ENCODE assay signal across 23 mouse cellular contexts in genomic region chr15:97890450-97890849, GRCm38 (mm10). TPM values are rescaled to one million over a fixed set of nuclear protein-coding genes. Genes with fewer than 3 reads are reported as not detected.
DNase-seq lines count a peak whose midpoint lies in the region; ATAC-seq and TF ChIP-seq lines count a peak whose summit lies in the region.
"Had no signal": no experiment of that assay in that cellular context is flagged by ENCODE, and none has a peak within 500 bp of the region (broad histone marks: within the 10 kb centered on the region; RNA-seq: fewer than 3 reads in every experiment).

No protein-coding gene starts in this region.

- H3K27me3 ChIP-seq in heart, adult 2 months (ENCODE audit: control insufficient read depth, insufficient read depth, low read length), result no peaks in the 10 kb centered on the region
- peaks cover 14% of the 10 kb centered on the region; the same call in 1 of the 2 replicates for H3K27me3 ChIP-seq in heart, embryonic 12.5 days (replicated peaks)
- no peaks in the 10 kb centered on the region for H3K27me3 ChIP-seq in midbrain, embryonic 11.5 days (ENCODE audit: control insufficient read depth, insufficient read depth, low read length)
- no peaks in the 10 kb centered on the region for H3K27me3 ChIP-seq in midbrain, embryonic 14.5 days (ENCODE audit: control insufficient read depth, insufficient read depth, low read length)
- H3K27me3 ChIP-seq in MEL (ENCODE audit: control insufficient read depth in 1 of 2, insufficient read depth in 2 of 2, low read length in 2 of 2), result no peaks in the 10 kb centered on the region; a peak in 1 of 4 replicates
- H3K27me3 ChIP-seq: embryonic facial prominence, embryonic 13.5 days; forebrain, embryonic 12.5 days; forebrain, embryonic 15.5 days; hindbrain, embryonic 12.5 days; hindbrain, embryonic 15.5 days; intestine, embryonic 15.5 days had no signal

- DNase-seq in heart, adult 2 months, result no peak
- DNase-seq in midbrain, embryonic 11.5 days (ENCODE audit: low spot score, missing footprints), result peak; percentile 78
- no peak for DNase-seq in midbrain, embryonic 14.5 days
- DNase-seq in MEL (ENCODE audit: low read depth, low spot score), result no peak
- DNase-seq in spleen, postnatal 14 days (ENCODE audit: low spot score in 2 of 2), result no peak
- DNase-seq: adrenal gland, postnatal 25 days; cerebellum, adult 11-12 months; cerebellum, adult 8-10 months; cerebellum, postnatal 36 days; embryo, embryonic 11 days; gastrocnemius, postnatal 10 days; gastrocnemius, postnatal 36 days had no signal

- H3K27ac ChIP-seq in heart, adult 2 months, result peak overlapping the region; percentile 36; the same call in 1 of the 2 replicates
- H3K27ac ChIP-seq in heart, embryonic 12.5 days (ENCODE audit: poor library complexity, severe bottlenecking), result no peak overlapping the region
- no peak overlapping the region for H3K27ac ChIP-seq in midbrain, embryonic 11.5 days (ENCODE audit: low read depth, low read length)
- no peak overlapping the region for H3K27ac ChIP-seq in midbrain, embryonic 14.5 days (replicated peaks; ENCODE audit: low read depth, low read length)
- H3K27ac ChIP-seq in MEL (ENCODE audit: control insufficient read depth, low read depth, low read length), result no peak overlapping the region
- H3K27ac ChIP-seq: embryonic facial prominence, embryonic 10.5 days; embryonic facial prominence, embryonic 13.5 days; forebrain, embryonic 12.5 days; forebrain, embryonic 15.5 days; heart, embryonic 13.5 days; hindbrain, embryonic 12.5 days; hindbrain, embryonic 15.5 days; intestine, embryonic 15.5 days had no signal

- intact Hi-C loops in heart, adult 2 months (cut with DNase I), result no loop called here

- H3K9ac ChIP-seq in heart, adult 2 months (ENCODE audit: low read depth, low read length), result no peak overlapping the region
- no peak overlapping the region for H3K9ac ChIP-seq in heart, embryonic 12.5 days
- no peak overlapping the region for H3K9ac ChIP-seq in midbrain, embryonic 11.5 days (ENCODE audit: low read length)
- no peak overlapping the region for H3K9ac ChIP-seq in midbrain, embryonic 14.5 days (replicated peaks; ENCODE audit: low read length)
- no peak overlapping the region for H3K9ac ChIP-seq in MEL (ENCODE audit: control insufficient read depth, low read depth, low read length, poor library complexity, severe bottlenecking)
- H3K9ac ChIP-seq: embryonic facial prominence, embryonic 13.5 days; forebrain, embryonic 12.5 days; forebrain, embryonic 15.5 days; heart, embryonic 13.5 days; hindbrain, embryonic 12.5 days; hindbrain, embryonic 15.5 days; intestine, embryonic 15.5 days had no signal

- no peaks in the 10 kb centered on the region for H3K9me3 ChIP-seq in heart, embryonic 12.5 days (replicated peaks)
- no peaks in the 10 kb centered on the region for H3K9me3 ChIP-seq in midbrain, embryonic 11.5 days (ENCODE audit: control insufficient read depth, low read length)
- H3K9me3 ChIP-seq in midbrain, embryonic 14.5 days (ENCODE audit: control insufficient read depth, low read length), result no peaks in the 10 kb centered on the region
- no peaks in the 10 kb centered on the region for H3K9me3 ChIP-seq in MEL (replicated peaks; ENCODE audit: insufficient read depth, low read length)
- H3K9me3 ChIP-seq: embryonic facial prominence, embryonic 10.5 days; embryonic facial prominence, embryonic 13.5 days; forebrain, embryonic 12.5 days; forebrain, embryonic 15.5 days; G1E; heart, embryonic 13.5 days; hindbrain, embryonic 12.5 days; hindbrain, embryonic 15.5 days; intestine, embryonic 15.5 days had no signal

- no peak overlapping the region for H3K4me3 ChIP-seq in heart, adult 2 months
- no peak overlapping the region for H3K4me3 ChIP-seq in heart, embryonic 12.5 days
- H3K4me3 ChIP-seq in midbrain, embryonic 11.5 days (ENCODE audit: low read depth, low read length), result no peak overlapping the region
- H3K4me3 ChIP-seq in midbrain, embryonic 14.5 days (replicated peaks; ENCODE audit: low read depth, low read length), result no peak overlapping the region
- H3K4me3 ChIP-seq in MEL (ENCODE audit: control insufficient read depth in 1 of 2, insufficient read depth in 1 of 2, low read depth in 2 of 2, low read length in 2 of 2), result no peak overlapping the region
- H3K4me3 ChIP-seq: embryonic facial prominence, embryonic 10.5 days; embryonic facial prominence, embryonic 13.5 days; erythroblast, embryonic 14.5 days; forebrain, embryonic 12.5 days; forebrain, embryonic 15.5 days; heart, embryonic 13.5 days; hindbrain, embryonic 12.5 days; hindbrain, embryonic 15.5 days; intestine, embryonic 15.5 days had no signal

- peaks cover 2% of the 10 kb centered on the region; the same call in 1 of the 2 replicates for H3K4me1 ChIP-seq in heart, adult 2 months (ENCODE audit: control insufficient read depth, insufficient read depth, low read length)
- H3K4me1 ChIP-seq in heart, embryonic 12.5 days (replicated peaks), result peaks cover 5% of the 10 kb centered on the region; the same call in 1 of the 2 replicates
- H3K4me1 ChIP-seq in midbrain, embryonic 11.5 days (ENCODE audit: control insufficient read depth, insufficient read depth, low read length), result 0 out of 2 replicates have a peak, but pooled peaks cover 4% of the 10 kb centered on the region
- no peaks in the 10 kb centered on the region for H3K4me1 ChIP-seq in midbrain, embryonic 14.5 days (ENCODE audit: control insufficient read depth, insufficient read depth, low read length)
- H3K4me1 ChIP-seq in MEL (ENCODE audit: control insufficient read depth in 1 of 2, insufficient read depth in 2 of 2, low read length in 2 of 2), result peaks cover 5 to 10% of the 10 kb centered on the region in 2 experiments; a peak in 3 of 4 replicates
- H3K4me1 ChIP-seq: embryonic facial prominence, embryonic 10.5 days; embryonic facial prominence, embryonic 13.5 days; forebrain, embryonic 15.5 days; hindbrain, embryonic 12.5 days; hindbrain, embryonic 15.5 days; intestine, embryonic 15.5 days had no signal

- no peaks in the 10 kb centered on the region for H3K79me2 ChIP-seq in heart, adult 2 months (replicated peaks; ENCODE audit: control insufficient read depth, insufficient read depth, low read length)
- no peaks in the 10 kb centered on the region for H3K79me2 ChIP-seq in MEL (ENCODE audit: control insufficient read depth, insufficient read depth, low read length, poor library complexity)

- no peak for TF ChIP-seq CTCF in heart, adult 2 months (IDR thresholded peaks at IDR 0.05)
- no peak for TF ChIP-seq CTCF in MEL (IDR thresholded peaks at IDR 0.05 in 2 of 3, conservative IDR thresholded peaks at IDR 0.05 in 1 of 3; ENCODE audit: control insufficient read depth in 1 of 3, insufficient read depth in 1 of 3, low read depth in 2 of 3, low read length in 3 of 3, poor library complexity in 1 of 3, severe bottlenecking in 1 of 3)

- no peaks in the 10 kb centered on the region for H3K36me3 ChIP-seq in heart, adult 2 months (ENCODE audit: control insufficient read depth, insufficient read depth, low read length)
- H3K36me3 ChIP-seq in heart, embryonic 12.5 days, result no peaks in the 10 kb centered on the region
- no peaks in the 10 kb centered on the region for H3K36me3 ChIP-seq in midbrain, embryonic 11.5 days (ENCODE audit: control insufficient read depth, insufficient read depth, low read length)
- H3K36me3 ChIP-seq in midbrain, embryonic 14.5 days (ENCODE audit: control insufficient read depth, insufficient read depth, low read length), result no peaks in the 10 kb centered on the region
- H3K36me3 ChIP-seq in MEL (ENCODE audit: control insufficient read depth in 1 of 2, insufficient read depth in 2 of 2, low read length in 2 of 2), result peaks cover 0 to 8% of the 10 kb centered on the region in 2 experiments; a peak in 2 of 4 replicates
- H3K36me3 ChIP-seq: embryonic facial prominence, embryonic 10.5 days; embryonic facial prominence, embryonic 13.5 days; forebrain, embryonic 12.5 days; forebrain, embryonic 15.5 days; G1E; heart, embryonic 13.5 days; hindbrain, embryonic 12.5 days; hindbrain, embryonic 15.5 days; intestine, embryonic 15.5 days had no signal

- no peak for TF ChIP-seq POLR2A in heart, adult 2 months (IDR thresholded peaks at IDR 0.05; ENCODE audit: insufficient read depth, low read depth, low read length)
- no peak for TF ChIP-seq POLR2A in MEL (IDR thresholded peaks at IDR 0.05; ENCODE audit: control insufficient read depth in 1 of 2, insufficient read depth in 1 of 2, low read depth in 1 of 2, low read length in 2 of 2, poor library complexity in 1 of 2)

- WGBS in heart, adult 2 months, result 73% methylated on average over 10 of the region's 10 CpGs
- WGBS in heart, embryonic 12.5 days, result 77% methylated on average over 10 of the region's 10 CpGs
- WGBS in midbrain, embryonic 11.5 days, result 92% methylated on average over 10 of the region's 10 CpGs
- 85% methylated on average over 10 of the region's 10 CpGs for WGBS in midbrain, embryonic 14.5 days

- TF ChIP-seq RAD21 in MEL (IDR thresholded peaks at IDR 0.05; ENCODE audit: low read depth, low read length), result no peak

- ATAC-seq in heart, embryonic 12.5 days (ENCODE audit: insufficient number of reproducible peaks, low FRiP score), result no peak
- no peak for ATAC-seq in midbrain, embryonic 11.5 days (ENCODE audit: low FRiP score)
- ATAC-seq in midbrain, embryonic 14.5 days (ENCODE audit: low FRiP score, low TSS enrichment), result no peak
- ATAC-seq: forebrain, embryonic 15.5 days; intestine, embryonic 15.5 days had no signal

- no peak overlapping the region for H3K4me2 ChIP-seq in heart, embryonic 12.5 days
- no peak overlapping the region for H3K4me2 ChIP-seq in midbrain, embryonic 11.5 days
- no peak overlapping the region for H3K4me2 ChIP-seq in midbrain, embryonic 14.5 days (ENCODE audit: low read length)
- H3K4me2 ChIP-seq: embryonic facial prominence, embryonic 13.5 days; forebrain, embryonic 12.5 days; forebrain, embryonic 15.5 days; heart, embryonic 13.5 days; hindbrain, embryonic 12.5 days; hindbrain, embryonic 15.5 days; intestine, embryonic 15.5 days had no signal

- no peak for TF ChIP-seq EP300 in heart, adult 2 months (IDR thresholded peaks at IDR 0.05; ENCODE audit: insufficient read depth, low read depth, low read length)
- no peak for TF ChIP-seq EP300 in MEL (IDR thresholded peaks at IDR 0.05; ENCODE audit: low read depth in 1 of 2, low read length in 2 of 2)

RNA-seq across cellular contexts. Expression of gene Vdr, which starts 20.0 kb away (rescaled TPM):
- 1 to 10 TPM; 1.1 to 2.0 TPM for total RNA-seq in heart, adult 2 months (2021)
- polyA plus RNA-seq in heart, adult 2 months (2012; rRNA removed), result 2.3 and 2.7 TPM in 2 replicates
- 1.4 and 1.6 TPM in 2 replicates for polyA plus RNA-seq in heart, embryonic 12.5 days (2016; fragmentation: Nextera tagmentation; extraction: Ambion mirVana)
- polyA plus RNA-seq in midbrain, embryonic 11.5 days (2014; fragmentation: Nextera tagmentation; extraction: Ambion mirVana), result 0.10 and 0.38 TPM in 2 replicates
- not detected in 2 replicates for polyA plus RNA-seq in midbrain, embryonic 14.5 days (2014; fragmentation: Nextera tagmentation; extraction: Ambion mirVana)
- 0.54 and 0.69 TPM in 2 replicates for total RNA-seq in MEL (2012; rRNA removed)
- 1 to 10 TPM in 1 of 2 experiments, not detected in 1; 1.9 TPM for polyA plus RNA-seq in MEL (2012; ENCODE audit: insufficient read depth in 1 of 2, insufficient read length in 2 of 2, low read depth in 1 of 2, low replicate concordance in 2 of 2, missing spikeins in 1 of 2)
- polyA plus RNA-seq: erythroblast, embryonic 14.5 days had no signal

RNA-seq across cellular contexts. Expression of gene Hdac7, which starts 46.1 kb away (rescaled TPM):
- 10 to 100 TPM; 23.7 to 25.7 TPM for total RNA-seq in heart, adult 2 months (2021)
- polyA plus RNA-seq in heart, adult 2 months (2012; rRNA removed), result 54.9 and 61.8 TPM in 2 replicates
- polyA plus RNA-seq in heart, embryonic 12.5 days (2016; fragmentation: Nextera tagmentation; extraction: Ambion mirVana), result 27.4 and 27.8 TPM in 2 replicates
- 14.6 and 16.7 TPM in 2 replicates for polyA plus RNA-seq in midbrain, embryonic 11.5 days (2014; fragmentation: Nextera tagmentation; extraction: Ambion mirVana)
- polyA plus RNA-seq in midbrain, embryonic 14.5 days (2014; fragmentation: Nextera tagmentation; extraction: Ambion mirVana), result 29.8 and 30.5 TPM in 2 replicates
- total RNA-seq in MEL (2012; rRNA removed), result 100 and 102 TPM in 2 replicates
- polyA plus RNA-seq in MEL (2012; ENCODE audit: insufficient read depth in 1 of 2, insufficient read length in 2 of 2, low read depth in 1 of 2, low replicate concordance in 2 of 2, missing spikeins in 1 of 2), result 100 to 1,000 TPM in 1 of 2 experiments, not detected in 1; 389 TPM
